Mouse (Mus musculus) cerebellum, adult 9-11 months (tissue): ENCODE data around the gene Vill.

ENCODE experiments used
- DNase-seq: peaks from one replicate; pipeline ENCODE4 v3.0.0; 2022

Gene Vill

DNA sequence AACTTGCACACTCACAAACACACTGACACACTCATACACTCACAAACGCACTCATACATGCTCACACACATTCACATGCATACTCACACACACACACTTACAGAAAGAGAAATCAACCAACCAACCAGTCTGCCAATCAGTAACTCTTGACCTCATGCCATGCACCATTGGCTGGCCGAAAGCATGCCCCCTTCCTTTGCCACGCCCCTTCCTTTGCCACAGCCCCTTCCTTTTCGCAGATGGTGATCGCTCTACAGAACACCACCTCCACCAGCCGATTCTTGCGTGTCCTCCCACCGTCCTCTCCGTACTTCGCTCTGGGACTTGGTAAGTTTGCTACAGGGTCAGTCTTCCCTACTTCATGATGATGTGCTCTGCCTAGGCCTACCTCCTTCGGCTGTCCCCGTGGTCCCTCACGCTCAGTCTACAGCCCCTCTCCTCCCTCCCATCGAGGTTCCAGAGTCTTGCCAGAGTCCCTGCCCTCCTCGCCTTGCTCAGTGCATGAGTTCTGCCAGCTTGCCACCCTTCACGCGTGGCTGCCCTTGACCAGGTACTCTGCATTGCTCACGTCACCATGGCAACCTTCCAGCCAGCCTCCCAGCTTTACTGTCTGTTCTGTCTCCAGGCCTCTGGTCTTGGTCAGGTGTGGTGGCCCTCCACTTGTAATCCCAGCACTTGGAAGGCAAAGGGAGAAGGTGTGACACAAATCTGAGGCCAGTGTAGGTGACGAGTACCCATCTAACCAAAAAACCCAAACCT, 67.0 kb downstream of the Vill start:
- no peak for DNase-seq

DNA sequence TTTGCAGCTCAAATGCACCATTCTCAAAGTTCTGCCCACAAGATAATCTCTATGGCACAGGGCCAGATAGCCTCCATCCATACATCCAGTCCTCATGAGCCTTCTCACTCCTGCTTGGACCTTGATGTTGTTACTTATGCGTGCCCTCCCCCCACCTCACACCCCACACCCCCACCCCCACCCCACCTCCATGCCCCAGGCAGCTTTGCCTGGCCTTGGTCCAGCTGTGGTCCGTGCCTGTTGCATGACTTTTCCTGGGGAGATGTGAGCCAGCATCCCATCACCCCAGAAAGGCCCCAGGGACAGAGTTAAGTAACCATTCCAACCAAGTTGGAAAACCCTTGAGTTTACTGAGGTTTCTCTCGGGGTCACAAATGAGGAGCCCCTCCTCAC, 67.6 kb downstream of the Vill start:
- DNase-seq = no peak
